Mouse (Mus musculus) thymus, adult 18-20 months (tissue): ENCODE results near the gene Pex13.

Experiments
- DNase-seq, 2 experiments: peaks; one replicate each; pipeline ENCODE4 v3.0.0; 2022; ENCODE audit warnings: mixed read lengths in 2 of 2

Gene Pex13

DNA sequence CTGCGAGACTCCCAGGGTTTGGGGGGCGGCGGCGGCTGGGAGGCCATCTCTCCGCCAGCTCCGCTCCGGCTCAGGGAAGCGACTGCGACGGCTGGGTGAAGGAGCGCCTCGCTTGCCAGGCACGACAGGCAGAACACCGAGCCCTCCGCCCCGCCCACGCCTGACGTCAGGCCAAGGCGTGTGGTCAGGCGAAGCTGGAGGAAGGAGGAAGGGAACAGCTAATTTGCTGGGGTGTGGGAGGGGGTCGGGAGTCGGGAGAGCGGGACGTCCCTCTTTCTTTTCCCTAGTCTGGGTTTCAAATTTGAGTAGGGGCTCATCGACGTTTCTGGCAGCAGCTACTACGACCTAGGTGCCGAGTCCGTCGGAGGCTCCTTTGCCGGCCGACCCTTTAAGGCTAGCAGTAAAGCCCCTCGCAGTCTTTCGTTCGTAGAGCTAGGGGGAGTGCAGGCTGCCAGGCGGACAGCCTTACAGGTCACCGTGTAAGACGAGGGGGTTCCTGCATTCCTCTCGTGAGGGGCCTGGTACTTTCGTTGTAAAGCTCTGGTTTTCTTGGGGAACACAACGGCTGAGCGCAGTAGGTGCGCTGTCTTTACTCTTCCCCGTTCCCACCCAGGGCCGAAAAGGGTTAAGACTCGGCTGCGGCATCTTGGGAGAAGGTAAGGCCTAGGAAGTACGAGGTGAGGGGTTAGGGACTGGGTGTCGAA, at the start of gene Pex13:
Gene Pex13, minus strand, starts transcription at position 162 of the 704 bp plus-strand sequence.
- DNase-seq: peak; percentile 86 to 91

DNA sequence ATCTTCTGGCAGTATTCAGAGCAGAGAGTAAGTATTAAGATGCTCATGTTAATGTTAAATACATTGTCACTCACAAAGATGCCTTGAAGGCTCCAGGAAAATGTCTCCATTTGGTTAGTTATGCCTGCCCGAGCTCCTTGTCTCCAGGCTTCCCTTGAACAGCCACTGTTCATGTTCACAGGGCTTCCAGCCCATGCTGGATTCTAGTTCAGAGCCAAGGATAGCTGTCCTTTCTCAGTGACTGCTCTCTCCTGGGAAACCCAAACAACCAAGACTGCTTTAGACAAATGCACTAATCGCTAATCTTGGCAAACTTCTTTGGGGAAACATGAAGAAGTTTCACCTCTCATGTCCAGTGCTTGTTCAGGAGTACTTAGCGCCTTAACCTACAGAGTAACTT, 46.5 kb upstream of the Pex13 start:
- no peak for DNase-seq

DNA sequence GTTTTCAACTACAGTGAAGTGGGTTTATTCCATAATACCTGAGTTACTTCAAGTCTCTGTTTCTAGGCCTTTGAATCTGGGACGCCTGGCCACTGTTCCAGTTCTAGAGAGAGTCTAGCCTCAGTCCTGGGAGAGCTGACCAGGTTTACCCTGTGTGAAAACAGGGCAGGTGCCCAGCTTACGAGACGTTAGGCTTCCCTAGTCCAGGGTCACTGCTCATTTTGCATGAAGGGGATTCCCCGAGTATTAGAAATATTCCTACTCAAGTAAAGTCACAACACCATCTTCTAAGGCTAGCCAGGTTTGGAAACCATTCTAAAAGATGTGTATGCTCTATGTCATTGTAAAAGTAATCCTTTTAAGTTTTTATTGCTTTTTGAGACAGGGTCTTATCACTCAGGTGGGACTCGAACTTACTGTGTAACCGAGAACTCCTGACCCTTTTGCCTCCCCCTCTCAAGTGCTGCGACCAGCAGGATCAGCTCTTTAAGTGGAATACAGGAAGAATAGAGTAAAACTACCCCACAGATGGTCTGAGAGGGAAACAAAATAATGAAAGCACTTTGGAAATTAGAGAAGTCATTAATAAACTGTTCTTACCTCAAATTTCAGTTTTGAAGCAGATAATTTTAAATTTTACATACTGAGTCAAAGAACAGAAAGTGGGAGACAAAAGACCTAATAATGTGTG, 39.0 kb upstream of the Pex13 start:
- DNase-seq: no peak

DNA sequence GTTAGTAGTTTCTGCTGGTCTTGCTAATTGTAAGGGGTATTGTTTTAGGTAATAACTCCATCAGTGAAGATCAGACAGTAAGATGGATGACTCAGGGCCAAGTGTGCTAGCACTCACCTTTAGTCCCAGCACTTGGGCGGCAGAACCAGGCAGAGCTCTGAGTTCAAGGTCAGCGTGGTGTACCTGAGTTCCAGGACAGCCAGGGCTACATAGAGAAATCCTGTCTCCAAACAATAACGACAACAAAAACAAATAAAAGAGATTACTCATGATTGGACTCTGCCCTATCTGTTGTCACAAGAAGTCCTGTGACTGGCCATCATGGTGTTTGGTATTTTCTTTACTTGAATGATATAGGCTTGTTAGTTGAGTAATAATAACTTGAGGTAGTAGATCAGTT, 36.1 kb upstream of the Pex13 start:
- DNase-seq: no peak

DNA sequence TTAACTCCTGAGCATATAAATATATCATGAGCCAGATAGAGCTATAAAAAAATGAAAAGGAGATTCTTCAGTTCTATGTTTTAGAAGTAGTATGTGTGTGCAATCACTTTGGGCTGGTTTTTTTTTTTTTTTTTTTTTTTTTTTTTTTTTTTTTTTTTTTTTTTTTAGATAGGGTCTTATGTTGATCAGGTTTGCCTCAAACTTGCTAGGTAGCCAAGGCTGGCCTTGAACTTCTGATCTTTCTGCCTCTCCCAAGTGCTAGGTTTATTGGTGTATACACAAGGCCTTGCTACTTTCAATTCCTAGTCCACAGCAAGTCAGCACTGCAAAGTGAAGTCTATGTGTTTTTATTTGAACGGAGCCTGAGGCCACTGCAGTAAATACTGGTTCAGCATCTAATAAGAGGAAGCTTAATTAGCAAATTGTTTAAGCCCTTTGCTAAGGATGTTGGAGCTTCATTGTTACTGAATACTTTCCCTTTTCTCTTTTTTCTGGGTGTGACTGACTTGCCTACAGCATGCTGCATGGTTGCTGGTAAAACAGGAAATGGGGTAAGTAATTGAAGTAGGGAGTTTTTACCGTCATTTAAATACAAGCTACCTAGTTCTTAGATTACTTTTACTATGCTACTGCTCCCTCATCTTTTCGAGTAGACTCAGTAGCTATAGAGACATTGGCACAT, 33.8 kb upstream of the Pex13 start:
- no peak for DNase-seq

DNA sequence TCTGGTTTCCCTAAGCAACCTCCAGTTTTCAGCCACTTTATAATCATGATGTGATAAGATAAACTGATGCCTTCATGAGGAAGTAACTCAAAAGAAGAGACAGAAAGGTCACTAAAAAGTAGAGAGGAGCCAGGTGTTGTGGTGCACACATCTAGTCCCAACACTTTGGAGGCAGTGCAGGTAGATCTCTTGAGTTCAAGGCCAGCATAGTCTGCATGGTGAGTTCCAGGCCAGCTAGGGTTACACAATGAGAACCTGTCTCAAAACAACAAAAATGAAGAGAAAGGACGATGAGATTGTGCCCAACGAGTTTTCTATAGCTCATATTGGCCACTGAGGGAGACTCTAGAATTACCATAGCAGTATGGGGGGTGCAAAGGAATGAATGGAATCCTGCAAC, 32.8 kb upstream of the Pex13 start:
- no peak for DNase-seq

DNA sequence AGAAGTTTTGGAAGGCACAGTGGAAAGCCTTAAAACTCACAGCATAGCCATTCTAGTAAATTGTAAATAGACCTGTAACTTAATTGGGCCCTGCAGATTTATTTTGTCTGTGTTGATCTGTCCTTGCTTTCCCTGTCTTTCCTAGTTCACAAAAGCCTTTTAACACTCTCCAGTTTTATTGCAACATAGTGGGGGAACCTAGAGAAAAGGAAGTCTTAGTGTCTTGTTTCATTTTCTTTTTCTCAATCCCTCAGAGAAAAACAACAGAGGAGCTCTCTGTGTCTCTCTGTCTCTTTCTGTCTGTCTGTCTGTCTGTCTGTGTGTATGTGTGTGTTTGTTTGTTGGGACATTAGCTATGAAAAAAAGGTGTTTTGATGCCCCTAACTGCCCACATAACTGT, 30.1 kb upstream of the Pex13 start:
- no peak for DNase-seq

DNA sequence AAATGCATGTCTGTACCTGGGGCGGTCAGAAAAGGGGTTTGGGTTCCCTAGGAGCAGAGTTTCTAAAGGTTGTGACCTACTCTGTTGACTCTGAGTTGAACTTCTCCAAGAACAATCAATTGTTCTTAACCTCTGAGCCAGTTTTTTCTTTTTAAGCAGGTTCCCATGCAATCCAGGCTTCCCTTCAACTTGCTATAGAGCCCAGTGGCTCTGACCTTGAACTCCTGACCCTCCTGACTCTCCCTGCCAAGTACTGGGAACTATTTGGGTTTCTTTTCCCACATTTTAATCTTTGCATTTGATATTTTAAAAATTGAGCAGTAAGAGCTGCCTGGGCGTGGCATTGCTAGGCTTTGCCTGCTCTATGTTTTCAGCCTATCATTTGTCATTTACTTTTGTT, 27.5 kb upstream of the Pex13 start:
- DNase-seq: no peak

DNA sequence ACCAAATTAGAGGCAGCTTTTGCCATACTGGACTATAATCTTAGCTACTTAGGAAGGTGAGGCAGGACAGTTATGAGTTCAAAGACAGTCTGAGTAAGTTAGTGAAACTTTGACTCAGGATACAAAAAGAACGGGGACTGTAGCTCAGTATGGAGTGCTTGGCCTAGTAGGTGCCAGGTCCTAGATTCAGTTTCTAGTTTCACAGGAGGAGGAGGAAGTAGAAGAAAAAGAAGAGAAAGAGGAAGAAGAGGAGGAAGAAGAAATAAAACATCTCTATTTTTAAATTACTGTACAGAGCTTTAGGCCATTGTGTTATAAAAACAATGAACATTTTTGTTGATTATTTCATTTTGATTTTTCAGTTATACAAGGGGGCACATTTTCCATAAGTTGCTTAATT, 22.3 kb upstream of the Pex13 start:
- no peak for DNase-seq

DNA sequence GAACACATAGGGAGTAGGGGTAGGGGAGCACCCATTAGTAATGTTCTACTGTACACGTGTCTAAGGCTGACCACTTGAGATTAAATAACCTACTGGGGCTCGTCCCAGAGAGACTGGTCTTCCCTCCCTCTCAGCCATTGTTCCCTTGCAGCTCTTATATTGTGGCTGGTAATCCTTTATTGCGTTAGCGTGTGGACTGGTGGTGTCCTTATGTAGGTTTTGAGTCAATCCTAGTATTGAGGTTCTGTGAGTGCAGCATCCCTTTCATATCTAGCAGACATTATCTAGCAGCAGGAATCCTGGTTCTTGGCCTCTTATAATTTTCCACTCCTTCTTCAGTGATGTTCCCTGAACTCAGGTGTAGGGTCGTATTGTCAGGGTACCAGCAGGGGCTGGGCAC, 20.9 kb upstream of the Pex13 start:
- no peak for DNase-seq

DNA sequence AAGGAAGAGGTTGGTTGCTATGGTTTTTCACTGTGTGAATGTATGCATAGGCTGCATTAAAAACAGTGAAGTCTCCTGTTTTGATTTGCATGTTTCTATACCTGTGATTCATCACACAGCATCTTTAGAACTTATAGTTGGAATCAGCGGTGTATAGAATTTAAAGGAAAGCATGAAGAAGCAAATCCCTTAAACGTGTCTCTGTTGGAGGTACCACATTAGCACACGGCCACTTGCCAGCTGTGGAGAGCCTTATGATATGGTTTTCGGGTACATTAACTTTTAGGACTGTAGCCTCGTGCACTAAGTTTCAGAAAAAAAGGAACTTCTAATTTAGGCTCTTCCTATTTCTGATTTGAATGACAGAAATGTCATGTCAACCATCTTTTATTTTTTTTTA, 16.8 kb upstream of the Pex13 start:
- no peak for DNase-seq

DNA sequence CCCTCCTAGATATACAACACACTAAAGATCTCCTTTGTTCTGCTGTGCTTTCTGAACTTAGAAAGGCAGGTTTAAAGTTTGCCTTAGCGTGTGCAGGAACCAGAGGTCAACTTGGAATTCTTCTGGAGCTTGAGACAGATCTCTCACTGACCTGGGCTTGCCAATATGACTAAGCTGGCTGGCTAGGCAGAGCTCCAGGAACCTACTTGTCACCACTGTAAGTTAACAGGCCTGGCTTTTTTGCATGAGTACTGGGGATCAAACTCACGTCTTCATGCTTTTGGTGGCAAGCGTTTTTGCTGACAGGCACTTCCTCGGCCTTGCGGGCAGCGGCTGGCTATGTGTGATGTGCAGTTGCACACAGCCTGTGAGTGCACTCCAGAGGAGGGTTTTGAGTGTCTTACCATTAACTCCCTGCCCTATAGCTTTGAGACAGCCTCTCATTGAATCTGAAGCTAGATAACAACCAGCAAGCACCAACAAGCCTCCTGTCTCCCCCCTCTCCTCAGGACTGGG, 14.7 kb upstream of the Pex13 start:
- DNase-seq: no peak

DNA sequence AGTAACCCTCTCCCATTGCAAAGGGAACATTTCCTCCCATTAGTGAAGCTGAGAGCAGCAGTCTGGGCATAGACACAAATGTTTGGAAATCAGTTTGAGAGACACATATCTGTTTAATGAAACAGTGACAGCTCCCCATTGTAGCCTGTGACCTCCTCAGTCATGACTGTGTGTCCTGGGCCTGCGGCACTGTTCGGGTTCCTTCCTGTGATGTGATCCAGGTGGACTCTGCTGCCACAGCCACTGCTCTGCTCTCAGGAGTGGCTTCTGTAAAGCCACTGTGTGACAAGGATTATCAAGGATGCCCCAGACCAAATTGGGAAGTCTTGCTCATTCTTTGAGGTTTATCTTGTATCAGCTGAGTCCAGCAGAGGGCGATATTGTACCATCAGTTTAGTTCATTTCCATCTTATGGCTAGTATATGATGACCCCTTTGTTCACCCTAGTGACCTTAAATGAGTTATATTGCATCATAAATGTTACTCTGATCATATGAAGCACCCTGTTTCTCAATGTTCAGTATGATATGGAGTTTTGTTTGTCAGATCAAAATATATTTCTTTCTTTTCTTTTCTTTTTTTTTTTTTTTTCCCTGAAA, 13.4 kb upstream of the Pex13 start:
- peak in 1 of 2 experiments; percentile 21 for DNase-seq

DNA sequence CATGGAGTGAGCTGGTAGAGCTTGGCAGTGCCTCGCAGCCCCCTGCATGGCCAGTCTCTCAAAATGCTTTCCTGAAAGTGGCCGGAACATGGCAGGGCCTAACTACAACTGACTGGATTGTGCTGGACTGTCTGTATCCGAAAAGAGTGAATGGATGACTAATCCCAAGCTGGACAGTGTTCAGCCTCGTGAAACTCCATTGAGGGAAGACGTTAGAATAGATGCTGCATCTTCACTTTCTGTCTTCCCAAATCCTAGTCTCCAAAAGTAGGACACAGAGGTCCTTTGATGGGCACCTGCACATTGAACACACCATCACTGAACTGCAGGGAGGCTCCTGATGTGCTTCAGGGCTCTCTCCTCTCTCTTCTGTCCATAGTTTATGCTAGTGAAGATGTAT, 10.3 kb upstream of the Pex13 start:
- no peak for DNase-seq

DNA sequence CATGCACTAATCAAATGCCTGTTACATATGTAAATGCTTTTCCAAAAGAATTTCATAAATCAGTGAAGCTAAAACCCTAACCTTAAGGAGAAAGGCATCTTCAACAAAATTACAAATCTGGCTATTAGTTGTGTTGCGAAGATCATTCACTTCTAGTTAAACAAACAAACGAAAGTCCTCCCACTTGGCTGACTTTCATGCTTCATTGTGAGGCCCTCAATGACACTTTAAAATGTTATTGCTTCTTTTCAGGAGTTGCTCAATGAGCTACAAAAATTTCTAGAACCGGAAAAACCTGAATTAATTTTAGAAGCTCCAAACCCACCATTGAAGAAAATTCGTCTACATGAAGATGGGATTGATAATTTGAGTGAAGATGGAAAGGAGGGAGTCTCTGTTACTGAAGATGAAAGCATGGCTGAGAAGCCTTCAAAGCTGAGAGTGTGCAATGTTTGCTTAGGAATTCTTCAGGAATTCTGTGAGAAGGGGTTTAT, 6.5 kb upstream of the Pex13 start:
- no peak for DNase-seq

DNA sequence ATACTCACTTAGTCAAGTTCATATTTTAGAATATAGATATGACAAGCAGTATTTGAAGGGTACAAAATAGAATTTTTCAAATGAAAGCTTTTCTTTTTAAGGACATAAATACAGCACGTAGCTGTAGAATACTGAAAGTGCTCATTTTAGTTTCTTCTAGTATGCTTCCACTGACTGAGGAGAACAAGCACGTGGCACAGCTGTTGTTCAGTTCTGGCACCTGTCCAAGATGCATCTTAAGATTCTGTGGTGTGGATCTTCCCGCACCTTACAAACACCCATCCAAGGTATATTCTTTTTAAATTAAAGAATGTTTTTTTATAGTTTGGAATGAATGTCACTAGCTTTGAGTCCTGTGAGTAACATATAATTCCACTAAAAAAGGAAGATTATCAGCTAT, 1.4 kb upstream of the Pex13 start:
- DNase-seq: peak in 1 of 2 experiments; percentile 14

DNA sequence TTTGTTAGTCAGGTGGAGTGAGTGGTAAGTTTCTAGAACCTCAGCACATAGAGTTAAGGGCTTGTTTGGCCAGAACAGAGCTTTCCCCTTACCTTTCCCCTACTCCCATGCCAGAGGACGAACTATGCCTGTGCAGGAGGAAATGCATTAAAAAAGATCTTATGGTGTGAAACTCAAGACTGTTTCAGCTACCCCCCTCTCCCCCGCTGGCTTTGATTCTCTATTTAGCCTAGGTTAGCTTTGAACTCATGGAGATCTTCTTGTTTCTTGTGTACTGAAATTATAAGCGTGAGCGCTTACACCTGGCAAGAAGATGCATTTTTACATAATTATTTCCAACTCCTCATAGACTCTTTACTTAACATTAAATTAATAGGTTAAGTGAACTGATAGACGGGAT, 767 bp upstream of the Pex13 start:
- no peak for DNase-seq

DNA sequence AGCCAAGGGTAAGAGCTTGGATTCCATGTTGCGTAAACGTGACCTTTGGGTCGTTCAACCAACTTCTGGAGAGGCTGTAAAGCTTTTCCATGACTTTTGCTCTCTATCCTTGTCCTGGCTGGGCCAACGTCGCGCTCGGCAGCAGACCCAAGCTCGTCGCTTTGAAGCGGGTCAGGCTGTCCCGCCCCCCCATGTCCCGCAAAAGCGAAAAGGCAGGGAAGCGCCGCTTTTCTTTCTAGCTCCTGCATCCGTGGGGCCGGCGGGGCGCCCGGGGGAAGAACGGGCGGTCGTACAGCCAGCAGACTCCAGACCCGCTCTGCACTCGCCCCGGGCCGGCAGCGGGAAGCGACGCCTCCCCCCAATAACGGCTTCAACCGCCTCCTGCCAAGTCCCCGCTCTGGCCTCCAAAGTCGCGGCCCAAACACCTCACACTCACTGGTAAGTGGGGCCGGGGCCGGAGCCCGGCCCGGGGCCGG, 410 bp downstream of the Pex13 start, which contains the start of gene Pus10:
Gene Pus10, plus strand, starts transcription at position 364 of the 476 bp plus-strand sequence.
- DNase-seq: no peak

DNA sequence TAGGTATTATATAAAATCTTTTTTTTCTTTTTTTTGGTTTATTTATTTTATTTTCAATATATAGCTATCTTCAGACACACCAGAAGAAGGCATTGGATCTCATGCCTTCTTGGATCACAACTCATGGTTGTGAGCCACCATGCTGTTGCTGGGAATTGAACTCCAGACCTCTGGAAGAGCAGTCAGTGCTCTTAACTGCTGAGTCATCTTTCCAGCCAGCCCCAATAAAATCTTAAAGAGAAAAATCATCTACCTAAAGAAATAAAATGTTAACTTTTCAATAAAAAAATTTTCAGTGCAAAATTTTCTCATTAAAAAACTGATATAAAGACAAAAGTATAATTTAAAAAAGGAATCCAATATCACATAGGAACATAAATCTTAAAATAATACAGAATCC, 1.5 kb downstream of the Pex13 start:
- DNase-seq: no peak

DNA sequence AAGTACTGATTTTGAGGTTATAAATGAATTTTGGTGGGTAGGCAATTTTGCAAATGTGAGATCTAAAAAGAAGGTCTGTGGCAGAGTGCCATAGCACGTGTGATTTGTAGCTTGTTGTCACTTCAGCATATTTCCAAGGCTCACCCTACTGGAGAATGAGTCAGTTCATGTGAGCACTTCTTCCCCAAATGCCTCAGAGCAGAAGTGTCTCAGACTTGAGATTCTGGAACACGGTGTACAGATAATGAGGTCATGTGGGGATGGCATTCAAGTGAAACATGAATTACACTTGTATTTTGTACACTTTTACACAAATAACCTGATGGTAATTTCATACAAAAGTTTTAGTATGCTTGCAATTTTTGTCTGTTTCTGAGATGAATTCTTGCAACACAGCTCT, 8.0 kb downstream of the Pex13 start:
- no peak for DNase-seq

DNA sequence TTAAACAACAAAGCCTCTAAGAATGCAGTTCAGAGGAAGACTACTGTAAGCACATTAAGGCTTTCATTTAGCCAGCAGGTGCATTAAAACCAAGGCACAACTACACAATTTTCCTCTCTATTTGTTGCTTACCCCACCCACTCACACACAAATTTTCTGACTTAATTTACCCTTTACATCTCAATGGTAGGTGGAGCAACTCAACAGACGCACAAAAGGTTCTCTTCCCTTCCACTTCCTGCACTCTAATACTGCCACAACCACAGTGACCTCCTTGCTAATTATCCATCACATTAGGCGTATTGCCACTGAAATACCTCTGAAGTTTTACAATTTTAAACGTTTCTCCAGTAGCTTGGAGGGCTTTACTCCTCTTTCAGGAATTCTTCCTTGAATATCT, 12.1 kb downstream of the Pex13 start:
- no peak for DNase-seq

DNA sequence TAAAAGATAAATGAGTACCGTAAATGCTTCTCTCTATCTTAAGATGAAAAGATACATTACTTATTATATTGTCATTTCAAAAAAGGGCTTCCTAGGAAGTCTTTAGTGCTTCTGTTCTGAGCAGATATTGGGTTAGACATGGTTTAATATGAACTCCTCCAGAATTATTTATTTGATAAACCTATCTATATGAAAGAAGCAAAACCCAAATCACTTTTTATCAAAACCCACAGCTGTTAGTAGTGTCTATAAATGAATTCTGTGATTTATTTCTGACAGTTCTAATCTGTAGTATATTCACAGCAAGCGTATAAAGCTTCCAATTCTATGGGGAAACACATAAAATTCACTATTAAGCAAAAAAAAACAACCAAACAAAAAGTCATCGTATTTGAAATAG, 17.9 kb downstream of the Pex13 start:
- no peak for DNase-seq

DNA sequence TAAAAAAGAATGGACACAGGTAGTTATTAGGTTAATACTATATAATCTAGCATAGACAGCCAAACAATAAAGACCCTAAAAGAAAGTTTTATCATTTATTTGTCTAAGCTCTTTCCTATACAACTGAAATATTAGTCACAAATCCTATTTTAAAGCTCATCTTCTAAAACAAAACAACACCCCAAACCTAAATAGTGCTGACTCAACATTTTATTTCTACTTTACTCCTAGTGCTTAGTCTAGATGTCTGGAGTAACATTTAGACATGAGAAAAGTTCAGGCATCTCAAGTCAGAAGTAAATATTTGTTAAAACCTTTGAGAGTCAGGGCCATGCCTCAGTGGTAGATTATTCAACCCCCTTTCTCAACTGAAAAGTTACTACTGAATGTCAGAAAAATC, 18.3 kb downstream of the Pex13 start:
- DNase-seq: no peak
